Mouse (Mus musculus): ENCODE measurements at regions not wholly inside any gene's neighbourhood (a gene's known extent, or its start where the extent isn't known, plus 50 kb on each side); places are given as distances from the start of the nearest gene placed in this dataset.
A peak's percentile ranks its signal among the peaks of the same experiment; 100 is the strongest.

DNA sequence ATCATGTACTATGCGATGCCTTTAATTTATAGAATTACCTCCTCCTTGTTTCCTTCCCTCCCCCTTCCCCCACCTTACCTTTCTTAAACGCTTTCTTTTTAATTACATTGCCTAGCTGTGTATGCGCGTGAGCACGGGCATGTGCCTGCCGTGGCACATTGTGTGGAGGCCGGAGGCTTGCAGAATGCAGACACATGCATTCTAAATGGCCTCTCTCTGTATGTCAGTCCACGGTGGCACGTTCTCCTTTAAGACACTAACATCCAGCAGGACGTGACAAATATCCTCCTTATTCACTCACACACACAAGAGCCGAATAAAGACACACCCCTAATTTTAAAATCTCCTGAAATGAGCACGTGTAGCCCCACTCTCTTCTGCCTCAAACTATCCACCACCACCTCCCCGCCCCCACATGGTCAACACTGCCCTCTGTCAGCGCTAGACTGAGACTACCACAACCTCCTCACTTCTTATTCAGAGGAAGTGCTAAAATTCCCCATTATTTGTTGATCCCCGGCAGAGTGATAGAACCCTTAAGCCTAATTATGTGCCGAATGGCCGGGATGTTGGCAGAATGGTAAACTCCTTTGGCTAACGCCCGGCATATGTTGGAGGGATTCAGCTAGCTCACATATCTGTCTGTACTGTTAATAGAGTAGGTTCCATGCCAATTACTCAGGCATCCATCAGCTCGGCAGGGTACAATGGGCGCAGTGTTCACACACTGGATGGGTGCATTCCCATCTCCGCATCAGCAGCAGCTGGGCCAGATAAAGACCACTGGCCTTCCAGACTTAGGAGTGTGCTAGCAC lies 70.5 kb upstream of the Zfp217 start:
- peak; percentile 61 for DNase-seq

DNA sequence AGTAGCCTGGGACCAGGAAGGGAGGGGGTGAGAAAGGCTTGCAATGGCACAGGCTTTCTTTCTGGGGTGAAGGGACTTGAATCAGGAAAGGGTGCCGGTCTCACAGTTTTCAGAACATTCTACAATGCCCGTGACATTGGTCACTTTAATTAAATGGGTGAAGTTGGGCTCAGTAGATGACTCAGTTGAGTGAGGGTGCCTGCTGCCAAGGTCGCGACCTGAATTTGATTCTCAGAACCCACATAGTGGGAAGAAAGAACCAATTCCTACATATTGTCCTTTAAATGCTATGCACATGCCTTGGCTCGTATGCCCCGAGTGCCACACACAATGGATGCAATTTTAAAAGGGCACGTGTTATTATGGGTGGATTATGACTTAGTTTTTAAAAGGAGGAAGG lies 68.4 kb upstream of the Zfp217 start:
- DNase-seq: no peak

DNA sequence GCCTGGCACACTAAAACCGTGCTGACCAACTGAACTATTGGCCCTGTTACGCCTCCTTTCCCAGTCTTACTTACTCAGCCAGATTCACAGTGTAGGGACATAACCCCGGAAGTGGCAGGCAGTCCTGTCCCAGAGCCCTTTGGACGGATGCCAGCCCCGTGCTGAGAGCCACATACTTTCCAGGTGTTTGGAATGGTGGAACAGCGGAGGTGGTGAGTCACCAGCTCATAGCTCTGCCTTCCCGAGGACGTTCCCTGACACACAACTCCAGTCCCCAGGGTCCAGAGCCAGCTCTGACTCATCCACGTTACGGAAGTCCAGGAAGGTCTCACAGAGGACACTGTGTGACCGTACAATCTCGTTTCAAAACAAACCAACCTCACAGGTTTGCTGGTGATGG lies 61.2 kb upstream of the Zfp217 start:
- peak; percentile 26 for DNase-seq

DNA sequence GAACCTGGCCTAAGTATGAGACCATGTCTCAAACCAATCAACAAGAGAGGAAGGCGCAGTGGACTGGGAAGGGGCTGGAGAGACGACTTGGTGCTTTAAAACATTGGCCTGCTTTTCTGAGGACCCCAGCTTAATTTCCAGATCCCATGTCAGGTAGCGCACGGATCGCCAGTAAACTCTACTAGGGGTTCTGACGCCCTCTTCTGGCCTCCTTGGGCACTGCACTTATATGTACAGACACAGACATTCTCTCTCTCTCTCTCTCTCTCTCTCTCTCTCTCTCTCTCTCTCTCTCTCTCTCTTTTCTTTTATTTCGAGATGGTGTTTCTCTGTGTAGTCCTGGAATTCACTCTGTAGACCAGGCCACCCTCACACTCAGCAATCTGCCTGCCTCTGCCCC lies 60.0 kb upstream of the Zfp217 start:
- no peak for DNase-seq

DNA sequence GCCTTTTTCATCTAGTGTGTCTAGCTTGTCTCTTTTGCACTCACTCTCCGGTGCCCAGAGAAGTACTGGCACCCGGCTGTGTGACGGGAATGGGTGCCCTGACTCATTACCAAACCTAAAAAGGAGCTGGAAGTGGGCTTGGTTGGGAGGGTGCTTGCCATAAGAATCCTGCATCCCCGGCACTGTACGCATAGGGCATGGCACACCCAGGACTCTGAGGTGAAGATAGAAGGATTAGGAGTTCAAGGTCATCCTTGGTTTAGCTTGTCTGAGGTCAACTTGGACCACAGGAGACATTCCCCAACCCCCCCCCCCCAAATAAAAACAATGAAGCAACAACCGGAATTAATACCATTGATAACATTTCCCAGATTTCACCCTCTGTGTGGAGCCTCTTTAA lies 59.5 kb upstream of the Zfp217 start:
- no peak for DNase-seq

DNA sequence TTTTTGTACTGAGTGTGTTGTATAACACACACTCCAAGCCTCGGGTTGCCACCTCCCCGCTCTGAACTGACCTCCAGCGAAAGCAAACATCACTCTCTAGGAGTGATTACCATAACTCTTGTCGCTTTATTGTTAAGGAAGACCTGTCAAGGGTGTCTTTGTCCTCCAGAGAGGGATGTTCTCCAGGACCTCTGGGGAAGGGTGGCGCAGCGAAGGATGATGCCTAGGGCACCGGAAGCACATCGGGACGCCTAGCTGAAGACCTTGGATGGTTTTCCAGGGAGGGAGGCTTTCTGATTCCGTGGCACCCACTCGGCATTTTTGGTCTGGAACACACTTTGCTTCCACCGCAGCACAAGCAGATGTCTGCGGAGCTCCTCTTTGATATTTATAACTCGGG lies 59.0 kb upstream of the Zfp217 start:
- DNase-seq: no peak

DNA sequence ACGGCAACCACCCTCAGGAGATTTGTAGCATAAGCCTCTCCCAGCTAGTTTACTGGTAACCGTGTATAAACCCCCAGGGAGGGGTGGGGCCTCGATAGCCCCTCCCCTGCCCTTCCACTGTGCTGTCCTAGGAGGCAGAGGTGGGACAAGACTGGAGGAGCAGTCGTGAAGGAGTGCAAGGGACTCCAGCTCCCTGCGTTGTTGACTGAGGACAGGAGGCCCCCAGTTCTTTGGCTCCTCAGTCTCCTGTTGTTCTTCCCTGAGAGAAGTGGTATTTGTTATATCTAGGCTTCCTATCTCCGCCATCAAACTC lies 58.5 kb upstream of the Zfp217 start:
- DNase-seq: no peak

DNA sequence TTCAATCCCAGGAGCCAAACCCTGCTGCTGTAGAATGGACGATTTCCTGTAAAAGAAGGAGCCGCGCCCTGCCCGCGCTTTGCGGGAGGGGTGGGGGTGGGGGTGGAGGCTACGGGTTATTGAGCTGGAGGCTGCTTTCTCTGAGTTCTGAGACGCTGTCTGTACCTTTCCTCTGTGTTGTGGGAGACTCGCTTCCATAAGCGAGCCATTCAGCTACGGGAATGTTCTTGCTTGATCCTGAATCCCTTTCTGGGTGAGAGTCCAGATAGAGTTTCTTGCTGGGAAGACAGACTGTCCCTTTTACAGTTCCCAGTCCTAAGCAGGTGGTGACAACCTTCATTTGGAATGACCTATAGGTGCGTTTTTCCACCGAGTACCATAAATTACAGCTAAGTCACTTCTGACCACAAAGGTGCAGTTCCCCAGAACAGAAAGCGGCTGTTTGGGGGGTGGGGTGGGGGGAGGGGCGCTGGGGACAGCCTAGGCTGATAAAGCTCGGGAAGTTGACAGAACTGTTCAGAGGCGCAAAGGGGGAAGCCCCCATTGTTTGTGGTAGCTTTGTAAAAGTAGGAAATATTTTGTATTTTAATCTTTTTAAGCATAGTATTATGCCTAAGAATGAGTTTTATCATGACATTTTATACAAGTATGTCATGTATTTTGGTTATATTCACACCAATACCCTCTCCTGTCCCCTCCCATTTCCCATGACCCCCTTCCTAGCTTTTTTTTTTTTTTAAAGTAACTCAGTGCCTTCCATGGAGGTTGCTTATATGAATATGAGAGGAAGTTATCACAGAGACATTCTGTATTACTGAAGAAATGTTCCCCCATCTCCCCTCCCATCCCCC lies 57.9 kb upstream of the Zfp217 start:
- no peak for DNase-seq

DNA sequence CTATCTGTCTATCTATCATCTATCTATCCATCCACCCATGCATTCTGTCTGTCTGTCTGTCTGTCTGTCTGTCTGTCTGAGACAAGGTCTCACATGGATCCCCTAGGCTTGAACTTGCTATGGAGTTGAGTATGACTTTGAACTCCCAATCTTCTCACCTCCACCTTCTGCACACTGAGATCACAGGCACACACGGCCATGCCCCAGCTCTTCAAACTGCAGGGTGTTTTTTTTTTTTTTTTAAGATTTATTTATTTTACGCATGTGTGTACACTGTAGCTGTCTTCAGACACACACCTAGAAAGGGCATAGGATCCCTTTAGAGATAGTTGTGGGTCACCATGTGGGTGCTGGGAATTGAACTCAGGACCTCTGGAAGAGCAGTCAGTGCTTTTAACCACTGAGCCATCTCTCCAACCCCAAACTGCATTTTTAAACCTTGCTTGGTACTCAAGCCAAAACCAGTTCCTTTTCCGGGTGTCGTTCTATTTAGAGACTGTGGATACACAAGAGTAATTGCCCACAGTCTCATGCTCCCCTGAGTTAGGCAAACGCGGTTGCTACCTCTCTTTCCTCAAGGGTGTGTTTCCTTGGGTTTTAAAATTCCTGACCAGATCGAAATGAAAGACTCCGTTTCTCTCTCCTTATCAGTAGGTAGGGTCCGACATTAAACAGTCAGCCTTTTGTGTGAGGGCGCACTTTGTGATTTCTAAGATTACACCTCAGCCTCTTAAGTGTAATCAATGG lies 57.0 kb upstream of the Zfp217 start:
- DNase-seq: no peak

DNA sequence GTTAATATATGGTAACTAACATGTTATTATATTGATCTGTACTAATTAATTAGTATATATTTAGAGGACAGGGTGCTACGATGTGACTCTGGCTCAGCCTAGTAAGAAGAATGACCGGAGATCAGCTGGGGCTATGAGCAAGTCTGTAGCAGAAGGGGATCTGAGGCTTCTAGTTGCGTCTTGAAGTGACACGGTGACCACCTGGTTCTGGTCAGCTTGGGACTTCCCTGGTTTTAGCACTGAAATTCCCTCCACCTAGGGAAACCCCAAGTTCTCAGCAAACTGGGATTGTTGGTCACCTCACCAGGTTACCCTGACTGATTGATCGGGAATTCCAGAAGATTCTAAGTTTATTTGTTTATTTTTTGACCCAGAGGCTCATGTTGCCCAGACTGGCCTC lies 55.6 kb upstream of the Zfp217 start:
- DNase-seq: no peak

DNA sequence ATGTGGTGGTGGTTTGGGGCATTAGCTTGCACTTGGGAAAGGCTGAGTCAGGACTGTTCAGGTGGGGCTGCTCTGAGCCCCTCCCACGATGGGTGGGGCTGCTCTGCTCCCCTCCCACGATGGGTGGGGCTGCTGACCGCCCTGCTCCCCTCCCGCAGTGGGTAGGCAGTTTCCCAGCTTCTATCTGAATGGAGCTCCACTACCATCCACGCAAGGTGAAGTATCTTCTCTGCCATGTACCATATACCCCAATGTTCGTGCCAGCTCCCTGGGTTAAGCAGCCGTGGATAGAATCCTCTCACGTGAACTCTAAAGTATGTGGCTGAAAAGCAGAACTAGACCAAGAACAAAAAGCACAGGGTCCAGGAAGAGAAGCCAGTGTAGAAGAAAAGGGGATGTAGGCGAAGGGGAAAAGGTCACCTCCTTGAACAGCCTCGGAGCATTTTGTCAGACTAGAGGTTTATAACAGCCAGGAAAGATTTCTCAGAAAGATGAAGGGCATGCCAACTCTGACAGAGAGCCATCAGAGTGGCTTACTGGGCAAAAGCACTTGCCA lies 54.0 kb upstream of the Zfp217 start:
- DNase-seq: no peak
